Mouse (Mus musculus) liver, adult 2 months (tissue): ENCODE measurements at regions not wholly inside any gene's neighbourhood (a gene's known extent, or its start where the extent isn't known, plus 50 kb on each side); places are given as distances from the start of the nearest gene placed in this dataset.

ENCODE experiments used
- CTCF ChIP-seq: fragments of 200-500 bp; IDR thresholded peaks from 2 replicates; pipeline ENCODE4 v1.5.1; 2011; ENCODE audit warnings: low read depth, low read length, control low read depth
- POLR2A ChIP-seq: fragments of 200-500 bp; IDR thresholded peaks from 2 replicates; pipeline ENCODE4 v1.6.1; 2011; ENCODE audit warnings: low read length, control low read depth; ENCODE audit not compliant: insufficient read depth; ENCODE audit errors: extremely low read depth

- TF ChIP-seq CTCF (no peak), POLR2A (no peak)
Observed at GRCm38 (mm10) chr10:120647323-120647722, 171.1 kb upstream of the Hmga2 start.
